Mouse (Mus musculus) embryonic facial prominence, embryonic 15.5 days (tissue): Measurements from ENCODE around the gene Sipa1l1. TPM values are rescaled to one million over a fixed set of nuclear protein-coding genes. Genes with fewer than 3 reads are reported as not detected.

Source experiments
- ATAC-seq: fragments of 200-750 bp; cut with Nextera tagmentation; 2 replicates; pipeline ENCODE4 v1.8.0; 2017; ENCODE audit warnings: low read depth, moderate TSS enrichment; ENCODE audit not compliant: insufficient number of reproducible peaks, low FRiP score, low TSS enrichment
- H3K27ac ChIP-seq: fragments of 300-500 bp; sonication (generic); replicated peaks from 2 replicates; pipeline ENCODE4 v1.5.1; 2015; ENCODE audit warnings: mild to moderate bottlenecking, inconsistent platforms
- H3K27me3 ChIP-seq: fragments of 300-500 bp; sonication (generic); 2 replicates; pipeline ENCODE4 v1.6.1; 2015; ENCODE audit warnings: inconsistent platforms
- H3K36me3 ChIP-seq: fragments of 300-500 bp; sonication (generic); 2 replicates; pipeline ENCODE4 v1.6.1; 2015; ENCODE audit warnings: mild to moderate bottlenecking, inconsistent platforms
- H3K4me1 ChIP-seq: fragments of 300-500 bp; sonication (generic); 2 replicates; pipeline ENCODE4 v1.6.1; 2015; ENCODE audit warnings: inconsistent platforms
- H3K4me2 ChIP-seq: fragments of 300-500 bp; sonication (generic); replicated peaks from 2 replicates; pipeline ENCODE4 v1.6.1; 2015; ENCODE audit warnings: mild to moderate bottlenecking, inconsistent platforms
- H3K4me3 ChIP-seq: fragments of 300-500 bp; sonication (generic); replicated peaks from 2 replicates; pipeline ENCODE4 v1.5.1; 2015; ENCODE audit warnings: mild to moderate bottlenecking, inconsistent platforms
- H3K9ac ChIP-seq: fragments of 300-500 bp; sonication (generic); 2 replicates; pipeline ENCODE4 v1.6.1; 2015; ENCODE audit warnings: inconsistent platforms
- H3K9me3 ChIP-seq: fragments of 300-500 bp; sonication (generic); replicated peaks from 2 replicates; pipeline ENCODE4 v1.6.1; 2016; ENCODE audit warnings: inconsistent platforms
- WGBS: fragments of 180-500 bp; shearing (Covaris S2); methylation state at CpG from one replicate; pipeline ENCODE4 v1.1.7; 2015; 5-methylcytosine and 5-hydroxymethylcytosine counted together
- polyA plus RNA-seq: library from polyadenylated mRNA; unstranded; fragments of >200 nt; fragmentation: Nextera tagmentation; extraction: Ambion mirVana; gene quantifications from 2 replicates; pipeline ENCODE4 v1.2.1, GENCODE M21; 2015

Sipa1l1 gene
- polyA plus RNA-seq, 1 experiment from 2014 or later, result 29.8 TPM

GRCm38 (mm10) chr12:82326438-82326837 is 157.3 kb downstream of the Sipa1l1 start:
- no peak for ATAC-seq
- Histone ChIP-seq H3K4me3 (no peak overlapping the region), H3K36me3 (no peaks in the 10 kb centered on the region), H3K4me2 (no peak overlapping the region), H3K27ac (no peak overlapping the region), H3K9me3 (no peaks in the 10 kb centered on the region), H3K9ac (no peak overlapping the region), H3K4me1 (peaks cover 26% of the 10 kb centered on the region), H3K27me3 (no peaks in the 10 kb centered on the region)
- WGBS, result 50% methylated on average over 8 of the region's 8 CpGs

- WGBS, result 98% methylated on average over 1 of the region's 1 CpGs
- no peak for ATAC-seq
- H3K9me3 ChIP-seq, result no peaks in the 10 kb centered on the region
- H3K36me3 ChIP-seq, result no peaks in the 10 kb centered on the region
- H3K9ac ChIP-seq, result no peak overlapping the region
- H3K27ac ChIP-seq, result no peak overlapping the region
- no peak overlapping the region for H3K4me2 ChIP-seq
- peaks cover 16% of the 10 kb centered on the region; the same call in 1 of the 2 replicates for H3K4me1 ChIP-seq
- no peaks in the 10 kb centered on the region for H3K27me3 ChIP-seq
- no peak overlapping the region for H3K4me3 ChIP-seq
Observed at GRCm38 (mm10) chr12:82328112-82328511, 159.0 kb downstream of the Sipa1l1 start.

- peaks cover 31% of the 10 kb centered on the region for H3K4me1 ChIP-seq
- ATAC-seq, result no peak
- H3K27me3 ChIP-seq, result no peaks in the 10 kb centered on the region
- no peak overlapping the region for H3K9ac ChIP-seq
- WGBS, result 54% methylated on average over 12 of the region's 12 CpGs
- H3K9me3 ChIP-seq, result no peaks in the 10 kb centered on the region
- no peak overlapping the region for H3K4me3 ChIP-seq
- no peaks in the 10 kb centered on the region for H3K36me3 ChIP-seq
- H3K27ac ChIP-seq, result no peak overlapping the region
- H3K4me2 ChIP-seq, result no peak overlapping the region
Observed at GRCm38 (mm10) chr12:82332836-82333614, 163.9 kb downstream of the Sipa1l1 start.

GRCm38 (mm10) chr12:82333999-82334398 is 164.9 kb downstream of the Sipa1l1 start:
- 46% methylated on average over 5 of the region's 5 CpGs for WGBS
- Histone ChIP-seq H3K27me3 (no peaks in the 10 kb centered on the region), H3K27ac (no peak overlapping the region), H3K9me3 (no peaks in the 10 kb centered on the region), H3K9ac (no peak overlapping the region), H3K36me3 (no peaks in the 10 kb centered on the region), H3K4me3 (no peak overlapping the region), H3K4me1 (peaks cover 33% of the 10 kb centered on the region), H3K4me2 (no peak overlapping the region)
- no peak for ATAC-seq

GRCm38 (mm10) chr12:82334550-82334949 is 165.4 kb downstream of the Sipa1l1 start:
- H3K27ac ChIP-seq, result no peak overlapping the region
- no peak for ATAC-seq
- 50% methylated on average over 4 of the region's 4 CpGs for WGBS
- H3K4me3 ChIP-seq, result no peak overlapping the region
- H3K36me3 ChIP-seq, result no peaks in the 10 kb centered on the region
- peaks cover 38% of the 10 kb centered on the region for H3K4me1 ChIP-seq
- H3K9ac ChIP-seq, result no peak overlapping the region
- H3K27me3 ChIP-seq, result no peaks in the 10 kb centered on the region
- no peaks in the 10 kb centered on the region for H3K9me3 ChIP-seq
- H3K4me2 ChIP-seq, result no peak overlapping the region

GRCm38 (mm10) chr12:82335095-82335494 is 166.0 kb downstream of the Sipa1l1 start:
- Histone ChIP-seq H3K36me3 (no peaks in the 10 kb centered on the region), H3K4me2 (no peak overlapping the region), H3K27me3 (no peaks in the 10 kb centered on the region), H3K9ac (no peak overlapping the region), H3K4me3 (no peak overlapping the region), H3K4me1 (peaks cover 43% of the 10 kb centered on the region), H3K27ac (no peak overlapping the region), H3K9me3 (no peaks in the 10 kb centered on the region)
- 26% methylated on average over 1 of the region's 1 CpGs for WGBS
- no peak for ATAC-seq

- H3K4me1 ChIP-seq, result peaks cover 31% of the 10 kb centered on the region
- ATAC-seq, result no peak
- H3K27me3 ChIP-seq, result no peaks in the 10 kb centered on the region
- WGBS, result 87% methylated on average over 4 of the region's 4 CpGs
- H3K9ac ChIP-seq, result no peak overlapping the region
- H3K9me3 ChIP-seq, result no peaks in the 10 kb centered on the region
- H3K4me2 ChIP-seq, result no peak overlapping the region
- peaks cover 9% of the 10 kb centered on the region; the same call in 1 of the 2 replicates for H3K36me3 ChIP-seq
- H3K4me3 ChIP-seq, result no peak overlapping the region
- H3K27ac ChIP-seq, result no peak overlapping the region
Observed at GRCm38 (mm10) chr12:82338550-82338949, 169.4 kb downstream of the Sipa1l1 start.

- H3K9me3 ChIP-seq, result no peaks in the 10 kb centered on the region
- peak overlapping the region; percentile 27 for H3K4me3 ChIP-seq
- peaks cover 23% of the 10 kb centered on the region for H3K4me1 ChIP-seq
- ATAC-seq, result no peak; the same call in 1 of the 2 replicates
- peak overlapping the region; percentile 46 for H3K4me2 ChIP-seq
- no peak overlapping the region for H3K9ac ChIP-seq
- 10% methylated on average over 18 of the region's 18 CpGs for WGBS
- H3K27ac ChIP-seq, result peak overlapping the region; percentile 58
- H3K27me3 ChIP-seq, result no peaks in the 10 kb centered on the region
- H3K36me3 ChIP-seq, result peaks cover 9% of the 10 kb centered on the region; the same call in 1 of the 2 replicates
Observed at GRCm38 (mm10) chr12:82339221-82339861, 170.2 kb downstream of the Sipa1l1 start.

- no peak for ATAC-seq
- Histone ChIP-seq H3K9me3 (no peaks in the 10 kb centered on the region), H3K4me1 (peaks cover 13% of the 10 kb centered on the region), H3K27ac (no peak overlapping the region), H3K36me3 (peaks cover 9% of the 10 kb centered on the region; the same call in 1 of the 2 replicates), H3K4me3 (no peak overlapping the region), H3K9ac (no peak overlapping the region), H3K27me3 (no peaks in the 10 kb centered on the region), H3K4me2 (peak overlapping the region; percentile 46; the same call in 1 of the 2 replicates)
- WGBS, result 70% methylated on average over 6 of the region's 6 CpGs
Observed at GRCm38 (mm10) chr12:82340196-82340918, 171.2 kb downstream of the Sipa1l1 start.

GRCm38 (mm10) chr12:82341181-82341580 is 172.1 kb downstream of the Sipa1l1 start:
- H3K9me3 ChIP-seq, result no peaks in the 10 kb centered on the region
- H3K27me3 ChIP-seq, result no peaks in the 10 kb centered on the region
- H3K4me1 ChIP-seq, result peaks cover 12% of the 10 kb centered on the region
- no peak for ATAC-seq
- H3K9ac ChIP-seq, result no peak overlapping the region
- H3K4me3 ChIP-seq, result no peak overlapping the region
- H3K27ac ChIP-seq, result no peak overlapping the region
- no peak overlapping the region for H3K4me2 ChIP-seq
- peaks cover 9% of the 10 kb centered on the region; the same call in 1 of the 2 replicates for H3K36me3 ChIP-seq
- 93% methylated on average over 8 of the region's 8 CpGs for WGBS

- no peak overlapping the region for H3K27ac ChIP-seq
- H3K9ac ChIP-seq, result no peak overlapping the region
- H3K27me3 ChIP-seq, result no peaks in the 10 kb centered on the region
- H3K9me3 ChIP-seq, result no peaks in the 10 kb centered on the region
- peaks cover 9% of the 10 kb centered on the region; the same call in 1 of the 2 replicates for H3K36me3 ChIP-seq
- H3K4me2 ChIP-seq, result no peak overlapping the region
- H3K4me3 ChIP-seq, result no peak overlapping the region
- ATAC-seq, result no peak
- WGBS, result 97% methylated on average over 9 of the region's 9 CpGs
- H3K4me1 ChIP-seq, result peaks cover 12% of the 10 kb centered on the region
Observed at GRCm38 (mm10) chr12:82341696-82342095, 172.6 kb downstream of the Sipa1l1 start.
